Mouse (Mus musculus): ENCODE results near the gene Zar1.

GRCm38 (mm10) chr5:72551209-72551608 is 29.8 kb downstream of the Zar1 start:
- TF ChIP-seq CTCF (IDR thresholded peaks at IDR 0.05; ENCODE audit: borderline replicate concordance, insufficient read depth, low read length): no peak
- no peak for TF ChIP-seq POLR2A (IDR thresholded peaks at IDR 0.05; ENCODE audit: low read depth, low read length)

Data from embryonic fibroblast, embryonic 13.5 days (primary cell).